Mouse (Mus musculus) heart, embryonic 14.5 days (tissue): Measurements from ENCODE around the gene Kntc1. TPM values are rescaled to one million over a fixed set of nuclear protein-coding genes. Genes with fewer than 3 reads are reported as not detected.

ENCODE experiments used
- ATAC-seq: fragments of 200-750 bp; cut with Nextera tagmentation; 2 replicates; pipeline ENCODE4 v1.8.0; 2017; ENCODE audit warnings: low read depth, moderate TSS enrichment; ENCODE audit not compliant: insufficient number of reproducible peaks, insufficient read depth, low FRiP score
- H3K27ac ChIP-seq, 2 experiments: fragments of 200-500 bp in 1 of 2; fragments of 300-500 bp in 1 of 2; sonication (generic) in 1 of 2; replicated peaks in 1 of 2; 2 replicates each; pipeline ENCODE4 v1.5.1; 2012 to 2014; ENCODE audit warnings: low read depth in 2 of 2, low read length in 2 of 2, control low read depth in 1 of 2, mild to moderate bottlenecking in 1 of 2, mixed read lengths in 1 of 2; ENCODE audit not compliant: control insufficient read depth in 1 of 2, insufficient read depth in 1 of 2
- H3K27me3 ChIP-seq: fragments of 300-500 bp; sonication (generic); 2 replicates; pipeline ENCODE4 v1.6.1; 2014; ENCODE audit warnings: mild to moderate bottlenecking, low read length, control low read depth; ENCODE audit not compliant: control insufficient read depth, insufficient read depth
- H3K36me3 ChIP-seq: fragments of 300-500 bp; sonication (generic); 2 replicates; pipeline ENCODE4 v1.6.1; 2014; ENCODE audit warnings: mild to moderate bottlenecking, control low read depth, low read length, mixed read lengths; ENCODE audit not compliant: control insufficient read depth, insufficient read depth
- H3K4me1 ChIP-seq, 2 experiments: fragments of 200-500 bp in 1 of 2; fragments of 300-500 bp in 1 of 2; sonication (generic) in 1 of 2; 2 replicates each; pipeline ENCODE4 v1.6.1; 2012 to 2014; ENCODE audit warnings: low read length in 2 of 2, control low read depth in 1 of 2, mixed read lengths in 1 of 2; ENCODE audit not compliant: control insufficient read depth in 2 of 2, insufficient read depth in 2 of 2
- H3K4me2 ChIP-seq: fragments of 300-500 bp; sonication (generic); 2 replicates; pipeline ENCODE4 v1.6.1; 2014; ENCODE audit warnings: mild to moderate bottlenecking, low read length
- H3K4me3 ChIP-seq, 2 experiments: fragments of 200-500 bp in 1 of 2; fragments of 300-500 bp in 1 of 2; sonication (generic) in 1 of 2; 2 replicates each; pipeline ENCODE4 v1.5.1; 2012 to 2014; ENCODE audit warnings: low read length in 2 of 2, mild to moderate bottlenecking in 2 of 2, control low read depth in 1 of 2, low read depth in 1 of 2, moderate library complexity in 1 of 2; ENCODE audit not compliant: control insufficient read depth in 1 of 2, insufficient read depth in 1 of 2
- H3K9ac ChIP-seq: fragments of 300-500 bp; sonication (generic); 2 replicates; pipeline ENCODE4 v1.6.1; 2014; ENCODE audit warnings: mild to moderate bottlenecking, low read length
- H3K9me3 ChIP-seq: fragments of 300-500 bp; sonication (generic); 2 replicates; pipeline ENCODE4 v1.6.1; 2016; ENCODE audit warnings: low read length, control low read depth; ENCODE audit not compliant: control insufficient read depth
- WGBS: fragments of 180-500 bp; shearing (Covaris S2); extraction: QIAGEN DNeasy Blood & Tissue Kit; methylation state at CpG from one replicate; pipeline ENCODE4 v1.1.7; 2014; 5-methylcytosine and 5-hydroxymethylcytosine counted together
- polyA plus RNA-seq: library from polyadenylated mRNA; unstranded; fragments of >200 nt; fragmentation: Nextera tagmentation; extraction: Ambion mirVana; gene quantifications from 2 replicates; pipeline ENCODE4 v1.2.1, GENCODE M21; 2014

Gene Kntc1
- polyA plus RNA-seq, 1 experiment from 2014 or later, result 19.4 TPM

- no peaks in the 10 kb centered on the region for H3K4me1 ChIP-seq
- H3K27me3 ChIP-seq, result no peaks in the 10 kb centered on the region
- no peak overlapping the region for H3K4me3 ChIP-seq
- H3K9me3 ChIP-seq, result no peaks in the 10 kb centered on the region
- no peak for ATAC-seq
- H3K4me2 ChIP-seq, result no peak overlapping the region
- WGBS, result 91% methylated on average over 9 of the region's 9 CpGs
- H3K9ac ChIP-seq, result no peak overlapping the region
- no peak overlapping the region for H3K27ac ChIP-seq
- H3K36me3 ChIP-seq, result peaks cover 85% of the 10 kb centered on the region
Measured at GRCm38 (mm10) chr5:123773441-123773840, 23.9 kb downstream of the Kntc1 start.

DNA sequence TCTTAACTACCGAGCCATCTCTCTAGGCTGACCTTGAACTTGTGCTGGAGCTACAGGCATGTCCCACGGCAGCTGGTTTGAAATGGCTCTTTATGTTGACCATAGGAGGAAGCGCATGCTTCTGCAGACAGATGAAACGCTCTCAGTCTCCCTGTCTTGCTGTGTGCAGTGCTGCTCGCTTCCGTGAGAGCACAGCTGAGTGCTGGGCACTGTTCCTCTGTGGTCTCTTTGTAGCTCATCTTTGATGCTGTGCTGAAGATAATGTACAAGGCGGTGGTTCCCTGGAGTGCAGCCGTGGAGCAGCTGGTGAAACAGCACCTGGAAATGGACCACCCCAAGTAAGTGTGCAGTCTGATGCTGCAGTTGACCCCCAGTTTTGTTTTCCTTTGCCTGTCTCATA, 31.2 kb downstream of the Kntc1 start:
- Histone ChIP-seq H3K27me3 (no peaks in the 10 kb centered on the region), H3K9ac (no peak overlapping the region), H3K9me3 (no peaks in the 10 kb centered on the region), H3K4me3 (no peak overlapping the region), H3K4me2 (no peak overlapping the region), H3K36me3 (peaks cover 97% of the 10 kb centered on the region), H3K27ac (no peak overlapping the region), H3K4me1 (no peaks in the 10 kb centered on the region)
- 90% methylated on average over 8 of the region's 8 CpGs for WGBS
- ATAC-seq, result no peak

- H3K9ac ChIP-seq, result no peak overlapping the region
- H3K4me2 ChIP-seq, result no peak overlapping the region
- H3K36me3 ChIP-seq, result peaks cover 94% of the 10 kb centered on the region
- H3K27me3 ChIP-seq, result no peaks in the 10 kb centered on the region
- H3K4me1 ChIP-seq, result peaks cover 0 to 3% of the 10 kb centered on the region in 2 experiments; a peak in 1 of 4 replicates
- no peaks in the 10 kb centered on the region for H3K9me3 ChIP-seq
- no peak overlapping the region for H3K27ac ChIP-seq
- H3K4me3 ChIP-seq, result no peak overlapping the region
- no peak for ATAC-seq
- WGBS, result 92% methylated on average over 4 of the region's 4 CpGs
Measured at GRCm38 (mm10) chr5:123781864-123782263, 32.3 kb downstream of the Kntc1 start.

GRCm38 (mm10) chr5:123788976-123789375, 39.5 kb downstream of the Kntc1 start:
- Histone ChIP-seq H3K4me1 (peaks cover 0 to 3% of the 10 kb centered on the region in 2 experiments; a peak in 1 of 4 replicates), H3K9ac (no peak overlapping the region), H3K4me2 (no peak overlapping the region), H3K4me3 (no peak overlapping the region), H3K27ac (no peak overlapping the region), H3K9me3 (no peaks in the 10 kb centered on the region), H3K36me3 (peaks cover 87% of the 10 kb centered on the region), H3K27me3 (no peaks in the 10 kb centered on the region)
- 90% methylated on average over 7 of the region's 7 CpGs for WGBS
- no peak for ATAC-seq

- peaks cover 90% of the 10 kb centered on the region for H3K36me3 ChIP-seq
- no peaks in the 10 kb centered on the region for H3K9me3 ChIP-seq
- H3K4me1 ChIP-seq, result no peaks in the 10 kb centered on the region
- WGBS, result 85% methylated on average over 2 of the region's 2 CpGs
- H3K4me3 ChIP-seq, result no peak overlapping the region
- H3K27me3 ChIP-seq, result no peaks in the 10 kb centered on the region
- H3K27ac ChIP-seq, result no peak overlapping the region
- no peak for ATAC-seq
- H3K9ac ChIP-seq, result no peak overlapping the region
- no peak overlapping the region for H3K4me2 ChIP-seq
Measured at GRCm38 (mm10) chr5:123793081-123793480, 43.6 kb downstream of the Kntc1 start.

- Histone ChIP-seq H3K9me3 (no peaks in the 10 kb centered on the region), H3K4me2 (no peak overlapping the region), H3K36me3 (peaks cover 80% of the 10 kb centered on the region), H3K9ac (no peak overlapping the region), H3K27ac (no peak overlapping the region), H3K4me1 (no peaks in the 10 kb centered on the region), H3K4me3 (no peak overlapping the region), H3K27me3 (no peaks in the 10 kb centered on the region)
- WGBS, result 93% methylated on average over 11 of the region's 11 CpGs
- no peak for ATAC-seq
Measured at GRCm38 (mm10) chr5:123806334-123806733, 56.8 kb downstream of the Kntc1 start.

- H3K4me3 ChIP-seq, result no peak overlapping the region
- H3K27me3 ChIP-seq, result no peaks in the 10 kb centered on the region
- no peak overlapping the region for H3K4me2 ChIP-seq
- no peak for ATAC-seq
- H3K36me3 ChIP-seq, result peaks cover 74% of the 10 kb centered on the region
- H3K9me3 ChIP-seq, result no peaks in the 10 kb centered on the region
- H3K4me1 ChIP-seq, result no peaks in the 10 kb centered on the region
- H3K27ac ChIP-seq, result no peak overlapping the region
- H3K9ac ChIP-seq, result no peak overlapping the region
- 86% methylated on average over 5 of the region's 5 CpGs for WGBS
Measured at GRCm38 (mm10) chr5:123808541-123808940, 59.0 kb downstream of the Kntc1 start.

DNA sequence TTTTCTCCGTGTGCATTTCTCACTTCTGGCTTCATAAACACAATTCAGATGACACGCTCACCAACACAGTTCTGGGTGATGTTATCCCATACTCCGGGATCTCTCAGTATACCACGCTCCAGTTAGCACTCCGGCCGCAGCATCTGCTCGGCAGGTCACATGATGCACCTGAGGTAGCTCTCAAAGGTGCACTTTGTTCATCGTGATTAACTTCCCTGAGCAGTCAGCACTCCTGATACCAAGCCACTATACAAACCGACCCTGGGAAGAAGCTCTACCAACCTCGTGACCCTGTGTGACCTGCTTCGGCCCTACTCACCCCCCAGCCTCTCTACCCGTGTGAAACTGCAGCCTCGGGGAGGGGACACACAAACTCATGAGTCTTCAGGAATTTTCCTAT, 59.6 kb downstream of the Kntc1 start:
- Histone ChIP-seq H3K9me3 (no peaks in the 10 kb centered on the region), H3K4me1 (no peaks in the 10 kb centered on the region), H3K27ac (no peak overlapping the region), H3K36me3 (peaks cover 70% of the 10 kb centered on the region), H3K9ac (no peak overlapping the region), H3K4me2 (no peak overlapping the region), H3K4me3 (no peak overlapping the region), H3K27me3 (no peaks in the 10 kb centered on the region)
- no peak for ATAC-seq
- 90% methylated on average over 13 of the region's 13 CpGs for WGBS
